Mouse (Mus musculus): ENCODE measurements around the gene AU040320.

- TF ChIP-seq CTCF (IDR thresholded peaks at IDR 0.05; ENCODE audit: control insufficient read depth, insufficient read depth, insufficient read length) (no peak), MAX (IDR thresholded peaks at IDR 0.05) (no peak), USF1 (IDR thresholded peaks at IDR 0.05; ENCODE audit: low read depth) (peak; percentile 66)
Observed at GRCm38 (mm10) chr4:126769800-126770563, 16.6 kb downstream of the AU040320 start.

Measured in C2C12 (cell line).